Mouse (Mus musculus) liver, postnatal 0 days (tissue): ENCODE results near the gene Abca8b. TPM values are rescaled to one million over a fixed set of nuclear protein-coding genes. Genes with fewer than 3 reads are reported as not detected.
A peak's percentile ranks its signal among the peaks of the same experiment; 100 is the strongest.
"Not testable (repeated sequence)": the region's sequence is repeated elsewhere in the genome, so short reads cannot be mapped to it uniquely, and the experiment has no call there.

ENCODE experiments used
- ATAC-seq: fragments of 200-750 bp; cut with Nextera tagmentation; 2 replicates; pipeline ENCODE4 v1.8.0; 2017; ENCODE audit warnings: mild to moderate bottlenecking, moderate library complexity
- DNase-seq: peaks from one replicate; pipeline ENCODE4 v3.0.0-alpha.2; 2016
- H3K27ac ChIP-seq: fragments of 300-500 bp; sonication (generic); 2 replicates; pipeline ENCODE4 v1.5.1; 2014; ENCODE audit warnings: antibody characterized with exemption, moderate library complexity, mild to moderate bottlenecking, low read depth
- H3K27me3 ChIP-seq: fragments of 300-500 bp; sonication (generic); 2 replicates; pipeline ENCODE4 v1.6.1; 2014; ENCODE audit warnings: low read length, control low read depth, mixed read lengths; ENCODE audit not compliant: insufficient read depth
- H3K36me3 ChIP-seq: fragments of 300-500 bp; sonication (generic); replicated peaks from 2 replicates; pipeline ENCODE4 v1.6.1; 2014; ENCODE audit warnings: mild to moderate bottlenecking, control low read depth, low read length, moderate library complexity, mixed read lengths; ENCODE audit not compliant: insufficient read depth
- H3K4me1 ChIP-seq: fragments of 300-500 bp; sonication (generic); 2 replicates; pipeline ENCODE4 v1.6.1; 2014; ENCODE audit warnings: antibody characterized with exemption, mild to moderate bottlenecking, control low read depth; ENCODE audit not compliant: insufficient read depth
- H3K4me2 ChIP-seq: fragments of 300-500 bp; sonication (generic); 2 replicates; pipeline ENCODE4 v1.6.1; 2014; ENCODE audit warnings: low read depth, mild to moderate bottlenecking, low read length, moderate library complexity, mixed read lengths
- H3K4me3 ChIP-seq: fragments of 300-500 bp; sonication (generic); 2 replicates; pipeline ENCODE4 v1.5.1; 2014; ENCODE audit warnings: low read depth, low read length
- H3K9ac ChIP-seq: fragments of 300-500 bp; sonication (generic); replicated peaks from 2 replicates; pipeline ENCODE4 v1.6.1; 2014; ENCODE audit warnings: mild to moderate bottlenecking, moderate library complexity
- H3K9me3 ChIP-seq: fragments of 300-500 bp; sonication (generic); 2 replicates; pipeline ENCODE4 v1.6.1; 2016; ENCODE audit warnings: mild to moderate bottlenecking, control low read depth, low read length, mixed read lengths
- CTCF ChIP-seq: sonication (generic); IDR thresholded peaks from 2 replicates; pipeline ENCODE4 v1.5.1; 2016; ENCODE audit warnings: antibody characterized with exemption, low read depth
- EP300 ChIP-seq: IDR thresholded peaks from 2 replicates; pipeline ENCODE4 v1.6.1; 2016; ENCODE audit warnings: antibody characterized with exemption, low read depth, mild to moderate bottlenecking
- WGBS: fragments of 180-500 bp; shearing (Covaris S2); extraction: QIAGEN DNeasy Blood & Tissue Kit; methylation state at CpG from one replicate; pipeline ENCODE4 v1.1.7; 2014; ENCODE audit not compliant: insufficient replicate concordance; 5-methylcytosine and 5-hydroxymethylcytosine counted together
- polyA plus RNA-seq: library from polyadenylated mRNA; unstranded; fragments of >200 nt; fragmentation: Nextera tagmentation; extraction: Ambion mirVana; gene quantifications from 2 replicates; pipeline ENCODE4 v1.2.1, GENCODE M21; 2015

Gene Abca8b
- polyA plus RNA-seq, 1 experiment from 2014 or later = 10.8 TPM

DNA sequence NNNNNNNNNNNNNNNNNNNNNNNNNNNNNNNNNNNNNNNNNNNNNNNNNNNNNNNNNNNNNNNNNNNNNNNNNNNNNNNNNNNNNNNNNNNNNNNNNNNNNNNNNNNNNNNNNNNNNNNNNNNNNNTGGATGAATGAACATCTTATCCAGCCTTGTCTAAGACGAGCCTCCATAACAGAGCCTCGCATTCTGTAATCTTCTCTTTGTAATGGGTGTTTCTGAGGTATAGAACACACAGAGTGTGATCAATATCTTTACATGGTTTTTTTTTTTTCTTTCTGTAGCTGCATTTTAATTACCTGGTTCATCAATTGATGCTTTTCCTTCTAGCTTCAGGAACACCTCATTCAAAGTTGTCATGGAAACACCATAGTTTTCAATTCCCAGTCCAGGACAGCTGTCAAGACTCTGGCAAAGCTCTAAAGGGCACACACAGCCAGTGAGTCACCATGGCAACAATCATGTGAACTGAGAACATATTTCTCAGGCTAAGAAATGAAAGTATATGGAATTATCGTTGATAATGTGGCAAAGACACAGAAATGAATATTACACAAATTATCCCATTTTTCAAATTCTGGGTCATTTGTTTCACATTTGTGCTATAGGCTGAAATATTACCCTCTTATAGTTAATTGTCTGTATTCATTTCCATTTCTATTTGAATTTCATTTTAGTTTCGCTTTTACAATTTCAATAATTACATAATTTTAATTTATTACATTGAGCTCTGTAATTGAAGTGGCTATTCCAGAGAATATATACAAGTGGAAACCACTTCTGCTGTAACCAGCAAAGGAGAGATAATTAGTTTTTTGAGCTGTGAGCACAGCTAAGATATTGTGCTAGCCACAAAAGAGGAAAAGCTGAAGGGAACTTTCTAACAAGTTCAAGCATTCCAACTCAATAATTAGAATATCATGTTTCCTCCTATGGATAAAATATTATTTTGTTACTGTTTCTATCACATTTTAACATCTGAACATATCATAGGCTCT lies 33.9 kb downstream of the Abca8b start:
- 80% methylated on average over 4 of the region's 4 CpGs for WGBS

DNA sequence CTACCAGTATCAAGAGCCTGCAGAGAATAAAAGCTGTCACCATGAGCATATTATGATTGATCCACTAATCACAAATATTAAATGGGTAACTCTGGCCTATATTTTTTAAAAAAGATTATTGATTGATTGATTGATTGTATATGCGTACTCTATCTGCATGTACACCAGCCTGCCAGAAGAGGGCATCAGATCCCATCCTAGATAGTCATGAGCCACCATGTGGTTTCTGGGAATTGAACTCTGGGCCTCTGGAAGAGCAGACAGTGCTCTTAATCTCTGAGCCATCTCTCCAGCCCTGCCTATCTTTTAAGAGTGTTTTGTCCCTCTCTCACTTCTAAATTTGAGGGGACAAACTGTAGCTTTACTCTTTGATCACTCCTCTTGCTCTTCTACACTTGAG lies 40.5 kb downstream of the Abca8b start:
- no peak overlapping the region for H3K4me2 ChIP-seq
- ATAC-seq (no peak), DNase-seq (no peak)
- H3K36me3 ChIP-seq = peaks cover 21% of the 10 kb centered on the region; the same call in 1 of the 2 replicates
- no peaks in the 10 kb centered on the region for H3K4me1 ChIP-seq
- 71% methylated on average over 1 of the region's 1 CpGs for WGBS
- no peak overlapping the region for H3K9ac ChIP-seq
- peak; percentile 53 for TF ChIP-seq CTCF
- no peak for TF ChIP-seq EP300
- H3K27ac ChIP-seq = no peak overlapping the region
- H3K9me3 ChIP-seq = no peaks in the 10 kb centered on the region
- no peak overlapping the region for H3K4me3 ChIP-seq
- H3K27me3 ChIP-seq = no peaks in the 10 kb centered on the region

More for the DNA sequence above, 33.9 kb downstream of the Abca8b start:
- no peaks in the 10 kb centered on the region for H3K9me3 ChIP-seq
- H3K27me3 ChIP-seq = no peaks in the 10 kb centered on the region
- ATAC-seq (no peak), DNase-seq (no peak)
- no peak overlapping the region for H3K4me3 ChIP-seq
- TF ChIP-seq EP300 = no peak
- TF ChIP-seq CTCF = no peak
- no peak overlapping the region for H3K4me2 ChIP-seq
- H3K27ac ChIP-seq = no peak overlapping the region
- no peak overlapping the region for H3K9ac ChIP-seq
- peaks cover 7% of the 10 kb centered on the region; the same call in 1 of the 2 replicates for H3K36me3 ChIP-seq
- no peaks in the 10 kb centered on the region for H3K4me1 ChIP-seq

DNA sequence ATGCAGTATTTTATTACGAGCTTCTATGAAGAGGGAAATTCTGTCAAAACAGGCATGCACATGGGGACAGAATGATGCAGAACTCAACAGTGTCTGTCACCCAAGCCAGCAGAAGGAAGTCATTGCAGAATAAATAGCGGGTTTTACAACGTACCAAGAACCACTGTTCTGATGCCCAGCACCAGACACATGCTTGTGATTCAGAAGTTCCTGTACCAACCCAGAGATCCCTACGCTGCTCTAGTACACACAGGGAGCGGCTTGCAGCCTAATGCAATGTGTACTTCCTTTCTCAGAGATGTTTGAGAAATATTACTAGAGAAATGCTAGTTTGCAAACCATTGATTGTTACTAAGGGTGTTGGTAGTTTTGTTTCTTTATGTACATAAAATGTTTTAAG lies 58.7 kb downstream of the Abca8b start:
- no peak overlapping the region for H3K27ac ChIP-seq
- no peak overlapping the region for H3K4me2 ChIP-seq
- H3K9ac ChIP-seq = no peak overlapping the region
- 0 out of 2 replicates have a peak, but pooled peaks cover 3% of the 10 kb centered on the region for H3K4me1 ChIP-seq
- peaks cover 21% of the 10 kb centered on the region for H3K36me3 ChIP-seq
- no peaks in the 10 kb centered on the region for H3K27me3 ChIP-seq
- no peak for DNase-seq
- no peak for TF ChIP-seq EP300
- no peak for TF ChIP-seq CTCF
- peak; percentile 45 for ATAC-seq
- no peak overlapping the region for H3K4me3 ChIP-seq
- no peaks in the 10 kb centered on the region for H3K9me3 ChIP-seq
- WGBS = 67% methylated on average over 5 of the region's 5 CpGs

DNA sequence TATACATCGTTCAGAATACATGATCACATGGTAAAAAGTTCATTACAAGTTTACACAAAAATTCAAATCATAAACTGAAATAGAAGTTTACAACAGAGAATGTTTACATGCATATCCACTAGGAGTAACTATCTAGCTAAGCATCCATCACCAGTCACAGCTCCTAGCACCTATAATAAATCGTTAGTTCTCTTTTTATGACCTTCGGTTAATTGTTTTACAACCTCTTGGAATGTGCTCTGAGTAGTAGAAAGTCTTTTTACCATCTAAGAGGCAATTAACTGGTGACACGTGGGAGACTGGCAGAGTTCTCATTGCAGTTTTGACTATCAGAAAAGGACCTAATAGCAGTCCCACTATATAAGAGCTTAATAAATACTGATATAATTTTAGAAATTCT lies 62.4 kb downstream of the Abca8b start:
- H3K27me3 ChIP-seq, H3K36me3 ChIP-seq, H3K27ac ChIP-seq, ATAC-seq, H3K9me3 ChIP-seq, H3K9ac ChIP-seq, DNase-seq, H3K4me3 ChIP-seq, H3K4me1 ChIP-seq, H3K4me2 ChIP-seq: not testable (repeated sequence)
- WGBS = 49% methylated on average over 4 of the region's 4 CpGs

DNA sequence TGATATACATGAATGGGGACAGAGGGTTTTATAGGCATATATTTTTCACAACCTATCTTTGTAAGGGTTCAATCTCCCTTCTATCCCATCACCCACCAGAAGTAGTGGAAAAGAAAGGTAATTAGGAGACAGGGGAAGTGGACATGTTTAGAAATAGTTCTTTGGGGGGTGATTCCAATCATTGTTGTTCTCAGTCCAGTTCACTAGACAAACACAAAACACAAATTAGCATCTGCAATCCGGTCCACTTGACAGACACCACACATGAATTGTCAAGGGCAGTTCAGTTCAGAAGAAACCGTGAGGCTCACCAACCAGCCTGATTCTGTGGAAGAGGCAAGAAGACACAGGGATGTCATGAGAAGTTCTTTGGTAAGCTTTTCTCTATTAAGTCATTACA lies 67.2 kb downstream of the Abca8b start:
- no peak for ATAC-seq
- no peak for DNase-seq
- no peaks in the 10 kb centered on the region for H3K27me3 ChIP-seq
- no peaks in the 10 kb centered on the region for H3K36me3 ChIP-seq
- H3K4me1 ChIP-seq = peaks cover 4% of the 10 kb centered on the region
- no peaks in the 10 kb centered on the region for H3K9me3 ChIP-seq
- H3K9ac ChIP-seq = no peak overlapping the region
- TF ChIP-seq CTCF (no peak), EP300 (no peak)
- 74% methylated on average over 2 of the region's 2 CpGs for WGBS
- no peak overlapping the region for H3K4me3 ChIP-seq
- H3K27ac ChIP-seq = no peak overlapping the region
- no peak overlapping the region for H3K4me2 ChIP-seq

DNA sequence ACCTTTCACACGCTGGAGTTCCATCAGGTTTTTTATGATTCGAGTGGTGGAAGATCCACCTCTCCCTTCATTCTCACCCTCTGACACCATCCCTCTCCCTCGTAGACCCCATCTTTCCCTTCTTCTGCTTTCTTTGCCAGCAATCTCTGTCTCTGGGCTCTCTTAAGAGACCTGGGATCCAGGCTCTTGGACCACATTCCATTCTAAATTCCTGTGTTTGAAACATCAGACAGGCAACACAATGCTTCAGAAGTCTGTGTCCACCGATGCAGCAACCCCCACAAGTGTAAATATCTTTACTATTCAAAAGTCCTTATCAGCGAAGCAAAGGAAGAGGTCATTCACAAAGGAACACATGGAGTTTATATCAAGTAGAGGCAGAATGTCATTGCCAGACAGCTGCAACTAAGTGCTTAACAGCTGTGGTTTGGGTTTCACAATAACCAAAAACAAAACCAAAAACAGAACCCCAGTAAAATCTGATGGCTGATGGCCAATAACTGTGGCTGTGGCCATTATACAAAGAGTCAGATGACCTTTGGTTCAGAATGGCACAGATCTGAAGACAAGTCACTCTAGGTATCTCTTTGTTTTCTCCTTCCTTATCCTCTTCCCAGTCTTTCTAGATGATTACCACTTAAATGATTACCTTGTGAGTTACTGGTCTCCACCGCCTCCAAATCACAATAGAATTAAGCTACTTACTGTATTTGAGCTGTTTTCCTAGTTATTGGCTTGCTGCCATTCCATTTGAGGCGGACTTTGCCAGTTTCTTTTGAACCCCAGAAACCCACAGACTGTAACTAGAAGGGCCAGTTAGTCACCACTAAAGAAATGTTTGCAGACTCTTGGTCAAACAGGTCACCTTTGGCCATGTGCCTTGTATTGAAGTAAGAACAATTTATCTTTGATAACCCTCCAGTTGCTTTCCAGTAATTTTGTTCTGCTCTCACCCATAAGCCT lies 68.6 kb downstream of the Abca8b start:
- H3K27ac ChIP-seq = no peak overlapping the region; the same call in 1 of the 2 replicates
- TF ChIP-seq EP300 (no peak), CTCF (no peak)
- no peak overlapping the region for H3K9ac ChIP-seq
- H3K4me3 ChIP-seq = no peak overlapping the region
- H3K4me1 ChIP-seq = peaks cover 4% of the 10 kb centered on the region
- H3K36me3 ChIP-seq = no peaks in the 10 kb centered on the region
- ATAC-seq (peak; percentile 56), DNase-seq (no peak)
- H3K9me3 ChIP-seq = no peaks in the 10 kb centered on the region
- WGBS = 36% methylated on average over 7 of the region's 7 CpGs
- H3K4me2 ChIP-seq = no peak overlapping the region
- no peaks in the 10 kb centered on the region for H3K27me3 ChIP-seq
